Mouse (Mus musculus): Measurements from ENCODE around the gene Dnmt3a.

The Dnmt3a gene

DNA sequence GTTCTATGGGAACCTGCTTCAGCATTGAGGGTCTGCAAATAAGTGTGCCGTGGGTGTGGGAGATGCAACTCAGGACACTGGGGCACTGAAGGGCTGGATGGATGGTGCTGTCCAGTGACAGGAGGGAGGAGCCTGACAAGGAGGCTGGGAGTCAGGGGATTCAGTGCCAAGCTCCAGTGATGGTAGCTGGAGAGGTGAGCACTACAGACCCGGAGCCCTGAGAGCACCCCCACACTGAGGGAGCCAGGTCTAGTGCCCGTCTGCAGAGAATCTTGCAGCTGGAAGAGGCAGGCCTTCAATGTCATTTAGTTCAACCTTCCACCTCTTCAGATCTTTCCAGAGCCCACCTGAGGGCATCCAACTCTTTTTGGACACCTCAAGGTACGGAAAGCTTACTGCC, at the start of gene Dnmt3a:
Gene Dnmt3a, plus strand, starts transcription at position 156 of the 400 bp plus-strand sequence.
- DNase-seq: peak in 1 of 2 experiments; percentile 43

DNA sequence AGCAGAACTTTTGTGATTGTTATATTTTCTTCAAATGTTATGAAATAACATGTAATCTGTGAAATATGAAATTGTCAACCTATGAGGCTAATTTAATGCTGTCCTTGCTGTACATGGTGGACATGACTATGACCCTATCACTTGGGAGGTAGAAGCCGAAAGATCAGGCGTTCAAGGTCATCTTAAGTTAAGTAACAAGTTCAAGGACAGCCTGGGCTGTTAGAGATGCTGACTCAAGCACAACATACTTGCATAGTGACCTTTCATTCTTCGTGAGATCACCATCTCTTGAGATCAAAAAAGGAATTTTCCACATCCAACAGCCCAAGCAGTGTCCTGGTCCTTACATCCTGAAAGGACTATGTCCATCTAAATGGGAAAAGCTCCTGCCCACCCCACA, 49.6 kb upstream of the Dnmt3a start:
- no peak for DNase-seq

DNA sequence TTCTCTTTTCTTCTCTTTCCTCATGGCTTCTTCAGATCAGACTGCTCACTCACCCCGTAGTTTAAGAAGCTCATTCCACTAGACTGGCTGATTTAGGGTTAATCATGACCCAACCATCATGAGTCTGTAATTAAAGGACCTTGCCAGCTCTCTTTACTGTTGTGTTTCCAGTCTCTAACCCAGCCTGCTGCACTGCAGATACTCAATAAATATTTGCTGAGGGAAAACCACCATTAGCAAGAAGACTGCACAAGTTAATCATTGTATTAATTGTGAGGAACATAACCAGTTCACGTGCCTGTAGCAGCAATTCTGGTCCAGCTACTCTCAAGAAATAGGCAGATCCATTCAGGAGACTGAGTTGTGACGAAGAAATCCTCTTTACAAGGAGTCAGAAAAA, 47.7 kb upstream of the Dnmt3a start:
- no peak for DNase-seq

DNA sequence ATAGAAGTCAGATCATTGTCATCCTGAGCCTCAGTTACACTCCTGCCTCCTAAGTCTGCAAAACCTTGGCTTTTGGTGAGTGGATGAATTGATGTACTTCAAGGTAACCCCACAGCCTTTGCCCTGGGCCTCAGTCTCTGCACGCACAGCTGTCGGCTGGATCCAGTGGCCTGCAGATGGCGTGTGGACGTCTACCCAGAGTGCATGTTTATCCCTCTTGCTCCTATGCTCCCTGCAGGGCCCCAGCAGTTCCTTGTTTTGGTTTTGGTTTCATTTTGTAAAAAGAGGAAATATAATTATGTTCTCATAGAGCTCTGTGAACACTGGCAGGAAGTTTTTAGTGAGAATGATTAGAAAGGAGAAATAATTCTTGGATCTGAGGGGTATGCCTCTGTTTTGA, 46.4 kb upstream of the Dnmt3a start:
- peak in 1 of 2 experiments; percentile 19 for DNase-seq

DNA sequence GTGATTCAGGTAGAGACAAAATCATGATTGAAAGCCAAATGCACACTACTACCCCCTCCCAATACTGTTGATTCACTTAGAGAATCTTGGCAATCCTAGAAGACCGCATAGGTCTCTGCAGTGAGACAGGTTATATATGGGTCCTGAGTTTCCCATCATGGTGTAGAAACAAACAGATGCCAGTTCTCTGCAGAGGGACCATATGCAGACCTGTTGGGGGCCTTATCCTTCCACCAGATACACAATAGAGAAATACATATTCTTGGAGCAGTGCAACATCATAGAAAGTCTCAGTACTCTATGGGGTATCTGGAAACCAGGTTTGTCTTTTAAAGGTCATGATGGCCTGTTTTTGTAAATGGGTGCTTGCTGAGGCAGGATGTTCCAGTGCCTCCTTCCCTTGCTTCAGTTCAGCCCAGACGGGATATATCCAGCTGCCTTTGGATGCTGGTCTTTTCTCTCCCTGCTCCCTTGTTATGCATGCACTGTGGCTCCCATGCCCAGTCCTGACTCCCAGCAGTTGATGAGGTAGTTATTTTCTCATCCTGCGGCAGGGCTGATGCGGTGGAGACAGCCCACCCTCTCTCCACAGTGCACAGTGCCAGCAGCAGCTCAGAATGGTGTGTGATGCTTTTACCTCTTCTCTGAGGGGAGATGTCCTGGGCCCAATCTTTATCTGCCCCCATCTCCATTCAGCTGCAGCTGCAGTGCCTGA, 44.8 kb upstream of the Dnmt3a start:
- DNase-seq: peak in 1 of 2 experiments; percentile 51

DNA sequence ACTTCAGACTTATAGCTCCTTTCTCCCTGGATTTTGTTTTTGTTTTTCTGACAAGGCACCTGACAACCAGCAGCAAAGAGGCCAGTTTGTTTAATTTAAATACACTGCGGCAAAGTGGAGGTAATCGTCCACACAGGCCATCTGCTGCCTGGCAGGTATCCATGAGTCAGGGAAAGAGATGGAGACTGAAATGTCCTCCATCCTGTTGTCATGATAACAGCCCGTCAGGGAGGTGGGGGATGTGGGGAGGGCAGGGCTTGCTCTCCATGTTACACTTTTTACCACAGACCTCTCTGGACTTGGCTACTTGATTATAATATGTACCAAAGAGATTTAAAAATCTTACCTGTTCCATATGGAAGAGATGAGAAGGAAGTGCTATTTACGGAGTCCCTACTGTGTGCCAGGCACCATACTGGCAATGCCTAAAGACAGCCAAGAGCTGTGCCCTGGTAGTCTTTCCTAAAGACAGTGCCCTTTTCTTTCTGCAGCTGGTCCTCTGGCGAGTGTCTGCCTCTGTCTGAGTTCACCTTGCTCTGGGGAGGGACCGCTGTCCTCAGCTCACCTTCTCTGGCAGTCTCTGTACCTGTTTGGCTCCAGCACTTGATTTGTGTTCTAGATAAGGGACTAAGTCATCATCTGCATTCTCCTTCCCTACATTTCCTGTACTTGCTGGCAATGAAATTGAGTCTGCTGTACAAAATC, 44.1 kb upstream of the Dnmt3a start:
- peak; percentile 91 to 94 for DNase-seq

DNA sequence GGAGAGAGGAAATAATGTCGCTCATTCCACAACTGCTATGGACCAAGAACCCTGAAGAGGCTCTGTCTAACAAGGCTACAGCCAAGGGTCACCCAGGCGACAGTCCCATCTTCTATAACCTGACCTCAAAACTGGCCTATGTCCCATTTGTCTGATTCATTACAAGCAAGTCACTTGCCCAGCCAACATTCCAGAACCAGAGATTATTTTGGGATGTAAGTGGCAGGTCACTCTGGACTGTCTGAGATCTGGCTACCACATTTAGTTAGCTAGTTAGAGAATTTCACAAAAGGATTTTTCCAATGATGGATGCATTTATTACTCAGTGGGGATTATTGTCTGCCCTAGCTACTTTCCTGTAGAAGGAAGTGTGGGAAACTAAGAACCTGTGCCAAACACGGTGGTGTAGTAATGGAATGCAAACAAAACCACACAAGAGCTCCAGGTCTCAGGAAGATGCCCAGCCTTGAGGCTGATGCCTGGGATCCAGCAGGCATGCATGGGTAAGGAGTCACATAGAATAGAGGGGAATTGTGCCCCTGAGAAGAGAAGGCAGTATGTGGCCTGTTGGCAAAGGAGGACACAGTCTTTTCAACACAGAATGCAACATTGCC, 41.5 kb upstream of the Dnmt3a start:
- peak in 1 of 2 experiments; percentile 30 for DNase-seq

DNA sequence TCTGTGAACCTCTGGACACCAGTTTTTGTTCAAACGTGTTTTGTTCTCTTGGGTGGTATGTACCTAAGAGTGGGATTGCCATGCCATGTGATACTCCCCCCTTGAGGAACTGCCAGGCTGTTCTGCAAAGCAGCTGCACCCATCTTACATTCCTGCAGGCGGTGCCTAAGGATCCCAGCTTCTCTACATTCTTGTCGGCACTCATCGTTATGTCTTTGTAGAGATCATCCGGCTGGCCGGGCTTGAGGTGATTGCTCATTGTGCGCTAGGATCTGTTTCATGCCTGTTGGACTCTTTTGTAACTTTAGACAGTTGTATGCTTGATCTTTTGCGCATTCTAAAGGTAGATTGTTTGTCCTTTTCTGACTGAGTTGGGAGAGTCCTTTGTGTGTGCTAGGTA, 38.4 kb upstream of the Dnmt3a start:
- no peak for DNase-seq

DNA sequence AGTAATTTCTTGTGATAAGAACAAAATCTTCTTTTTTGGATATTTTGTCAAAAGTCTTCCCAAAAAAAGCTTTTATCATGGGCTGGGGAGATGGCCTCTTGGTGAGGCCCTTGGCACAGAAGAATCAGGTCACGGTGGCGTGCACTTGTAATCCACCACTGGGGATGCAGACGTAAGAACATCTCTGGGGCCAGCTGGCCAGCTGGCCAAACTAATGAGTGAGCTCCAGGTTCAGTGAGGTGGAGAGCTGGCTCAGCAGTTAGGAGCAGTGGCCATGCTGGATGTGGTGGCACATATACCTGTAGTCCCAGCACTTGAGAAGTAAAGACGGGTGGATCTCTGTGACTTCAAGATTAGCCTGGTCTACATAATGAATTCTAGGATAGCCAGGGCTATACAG, 37.4 kb upstream of the Dnmt3a start:
- DNase-seq: no peak

DNA sequence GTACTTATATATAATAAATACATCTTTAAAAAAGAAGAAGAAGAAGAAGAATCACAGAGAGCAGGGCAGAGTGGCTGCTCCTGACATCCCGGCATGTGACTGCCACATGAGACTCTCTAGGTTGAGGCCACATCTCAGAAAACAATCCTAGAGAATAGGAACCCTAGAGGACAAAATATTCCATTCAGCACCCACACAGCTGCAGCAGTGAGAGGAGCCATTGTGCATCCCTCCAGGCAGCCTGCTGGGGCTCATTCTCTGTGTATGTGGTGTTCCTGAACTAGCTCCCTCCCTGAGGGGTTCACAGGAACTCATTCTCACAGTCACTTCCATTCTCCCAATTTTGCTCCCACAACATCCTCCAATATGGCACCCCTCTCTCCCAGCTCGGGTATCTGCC, 35.3 kb upstream of the Dnmt3a start:
- DNase-seq: no peak

DNA sequence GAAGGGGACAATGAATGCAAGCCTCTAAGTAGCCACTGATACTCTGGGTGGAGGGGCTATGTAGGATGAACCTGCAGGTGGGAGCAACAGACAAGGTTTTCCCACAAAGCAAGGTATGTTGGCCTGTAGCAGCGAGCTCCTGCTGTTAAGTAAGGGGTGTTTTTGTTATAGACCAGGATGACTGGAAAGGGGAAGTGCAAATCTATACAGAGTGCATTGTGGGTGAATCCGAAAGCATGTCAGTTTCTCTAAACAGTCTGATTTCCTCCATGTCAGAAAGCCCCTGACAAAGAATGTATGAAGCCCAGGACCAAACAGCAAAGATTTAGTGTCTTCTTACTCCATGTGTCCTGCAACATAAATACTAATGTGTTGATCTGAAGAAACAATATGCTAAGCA, 34.7 kb upstream of the Dnmt3a start:
- DNase-seq: no peak

DNA sequence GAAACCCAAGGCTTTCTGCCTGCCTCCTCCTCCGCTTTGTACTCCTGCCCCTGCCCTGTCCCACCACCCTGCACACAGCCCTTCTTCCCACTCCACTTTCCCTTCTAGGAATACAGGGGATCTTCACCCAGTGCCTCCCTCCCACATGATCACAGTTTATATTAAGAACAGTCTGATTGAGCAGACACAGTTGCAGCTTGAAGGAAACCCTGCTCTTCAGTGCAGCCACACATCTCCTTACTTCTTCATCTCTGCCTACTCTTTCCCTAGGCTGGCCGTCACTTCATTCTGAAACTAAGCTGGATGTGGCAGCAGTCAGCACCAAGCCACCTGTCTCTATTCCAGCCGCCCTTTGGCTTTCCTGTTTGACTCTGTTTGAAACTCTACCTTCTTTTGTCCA, 32.2 kb upstream of the Dnmt3a start:
- DNase-seq: no peak

DNA sequence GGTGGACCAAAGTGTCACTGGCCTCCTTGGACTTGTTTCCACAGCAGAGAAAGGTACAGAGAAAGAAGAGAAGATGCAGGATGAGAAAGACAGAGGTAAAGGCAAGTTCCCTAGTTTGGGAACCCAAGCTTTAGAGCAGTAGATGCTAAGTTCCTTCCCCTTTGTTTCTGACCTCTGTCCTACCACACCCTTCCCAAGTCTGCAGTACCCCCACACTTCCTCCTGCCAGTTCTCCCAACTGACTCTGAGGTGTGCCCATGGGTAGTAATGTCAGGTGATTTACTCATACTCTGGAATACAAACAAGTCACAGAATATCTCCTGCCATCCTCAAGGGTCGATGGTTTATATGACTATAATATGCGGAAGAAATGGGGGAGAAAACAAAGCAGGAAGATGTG, 29.8 kb upstream of the Dnmt3a start:
- DNase-seq: no peak

DNA sequence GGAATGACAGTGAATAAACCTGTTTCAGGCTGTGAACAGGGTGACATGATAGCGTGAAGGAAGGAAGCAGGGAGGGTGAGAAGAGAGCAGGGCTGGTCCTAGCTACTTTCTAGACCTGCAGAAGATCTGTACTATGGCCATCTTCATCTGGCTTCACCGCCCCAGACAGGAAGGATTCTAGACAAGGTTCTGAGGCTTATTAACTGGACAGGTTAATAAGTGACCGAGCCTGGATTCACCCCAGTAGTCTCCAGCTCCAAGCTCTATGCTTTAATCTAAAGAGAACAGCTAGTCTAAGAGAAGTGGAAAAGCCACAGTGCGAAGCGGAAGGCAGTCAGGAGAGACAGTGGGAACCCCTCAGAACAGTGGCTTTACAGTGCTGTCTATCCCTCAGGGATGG, 28.1 kb upstream of the Dnmt3a start:
- no peak for DNase-seq

DNA sequence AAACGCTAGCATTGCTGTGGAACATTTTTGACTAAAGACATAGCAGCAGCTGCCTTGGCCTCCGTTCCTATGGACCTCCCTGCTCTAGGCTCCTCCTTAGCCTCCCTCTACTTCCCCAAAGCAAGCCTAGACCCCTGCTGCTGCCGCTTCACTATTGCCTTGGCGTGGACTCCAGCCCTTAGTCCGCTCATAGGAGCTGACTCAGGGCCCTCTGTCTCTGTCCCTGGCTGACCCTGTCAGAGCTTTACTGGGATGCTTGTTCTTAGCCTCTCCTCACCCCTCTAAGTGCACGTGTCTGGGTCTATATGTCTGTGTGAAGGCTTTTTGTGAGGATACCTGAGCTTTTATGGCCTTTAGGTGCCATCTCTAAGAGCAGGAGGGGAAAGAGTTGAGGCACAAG, 27.5 kb upstream of the Dnmt3a start:
- DNase-seq: no peak

DNA sequence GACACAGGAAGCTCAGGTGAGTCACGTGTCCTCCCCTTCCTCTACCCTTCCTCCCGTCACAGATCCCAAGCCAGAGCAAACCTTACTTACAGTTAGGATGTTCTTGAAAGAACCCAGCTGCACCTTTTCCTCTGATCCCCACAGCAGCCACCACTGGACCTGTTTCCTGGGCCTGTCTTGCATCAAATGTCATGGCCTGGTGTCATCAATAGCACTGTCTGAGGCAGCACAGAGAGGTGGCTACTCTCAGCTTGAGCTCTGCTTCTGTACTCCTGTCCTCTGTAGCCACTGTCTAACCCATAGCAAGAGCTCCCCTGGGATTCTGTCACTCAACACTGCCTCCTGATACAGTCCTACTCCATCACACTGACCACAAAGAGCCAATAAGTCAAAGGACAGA, 26.2 kb upstream of the Dnmt3a start:
- DNase-seq: no peak

DNA sequence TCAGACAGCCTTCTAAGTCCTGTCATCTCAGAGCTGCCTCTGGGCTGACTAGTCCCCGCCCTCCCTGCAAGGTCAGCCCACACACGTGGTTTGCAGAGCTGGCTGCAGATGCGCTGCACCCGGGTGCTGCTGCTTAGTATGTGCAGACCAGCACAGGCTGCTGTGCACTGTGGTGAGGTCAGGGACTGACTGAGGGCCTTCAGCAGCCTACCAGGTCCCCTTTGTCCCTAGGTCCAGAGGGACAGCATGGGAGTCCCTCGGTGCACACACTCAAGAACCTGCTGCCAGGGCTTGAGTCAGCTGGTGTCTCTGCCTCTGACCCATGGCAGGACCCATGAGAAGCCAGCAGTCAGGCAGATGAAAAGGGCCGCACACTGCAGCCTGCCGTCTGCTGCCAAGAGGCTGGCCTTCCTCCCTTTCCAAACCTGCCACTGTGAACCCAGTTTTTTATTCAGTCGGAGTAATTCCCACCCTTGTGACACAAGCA, 25.4 kb upstream of the Dnmt3a start:
- peak in 1 of 2 experiments; percentile 37 for DNase-seq

DNA sequence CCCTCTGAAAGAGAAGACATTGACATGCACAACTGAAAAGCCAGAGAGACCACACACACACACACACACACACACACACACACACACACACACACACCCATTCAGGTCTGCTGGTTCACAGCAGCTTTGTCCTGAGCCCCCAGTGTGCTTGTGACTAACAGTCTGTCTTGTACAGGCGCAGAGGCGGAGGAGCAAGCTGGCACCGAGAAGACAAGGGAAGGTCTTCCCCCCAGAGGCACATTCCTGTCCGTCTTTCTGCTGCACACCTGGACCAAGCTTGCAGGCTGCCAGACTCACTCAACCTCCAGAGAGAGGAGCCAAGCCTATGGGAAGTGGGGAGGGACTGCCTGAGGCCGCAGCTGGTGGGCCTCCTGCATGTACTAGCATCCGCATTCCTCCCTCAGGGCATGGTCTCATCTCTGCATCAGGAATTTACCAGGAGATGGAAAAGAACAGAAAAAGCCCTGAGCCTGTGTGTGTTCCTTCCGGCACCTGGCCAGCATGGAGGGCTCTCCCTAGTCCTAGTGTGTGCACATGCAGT, 24.8 kb upstream of the Dnmt3a start:
- DNase-seq: peak in 1 of 2 experiments; percentile 27

DNA sequence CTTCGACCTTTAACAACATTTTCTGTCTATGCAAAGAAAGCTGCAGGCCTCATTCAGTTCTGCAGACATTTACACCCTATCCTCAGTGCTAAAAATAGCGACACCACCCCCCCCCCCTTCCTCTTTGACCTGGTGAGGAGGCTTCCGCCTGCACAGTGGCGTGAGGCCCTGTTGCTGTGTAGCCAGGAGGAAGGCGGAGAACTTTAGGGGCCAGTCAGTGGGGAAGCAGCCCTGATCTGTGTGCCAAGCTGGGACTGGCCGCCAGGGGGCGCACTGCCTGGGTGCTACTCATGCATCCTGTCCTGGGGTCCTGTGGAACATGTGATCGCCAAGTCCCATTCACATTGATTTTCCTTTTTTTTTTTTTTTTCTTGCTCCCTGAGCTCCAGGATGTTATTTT, 24.3 kb upstream of the Dnmt3a start:
- peak; percentile 79 to 83 for DNase-seq

DNA sequence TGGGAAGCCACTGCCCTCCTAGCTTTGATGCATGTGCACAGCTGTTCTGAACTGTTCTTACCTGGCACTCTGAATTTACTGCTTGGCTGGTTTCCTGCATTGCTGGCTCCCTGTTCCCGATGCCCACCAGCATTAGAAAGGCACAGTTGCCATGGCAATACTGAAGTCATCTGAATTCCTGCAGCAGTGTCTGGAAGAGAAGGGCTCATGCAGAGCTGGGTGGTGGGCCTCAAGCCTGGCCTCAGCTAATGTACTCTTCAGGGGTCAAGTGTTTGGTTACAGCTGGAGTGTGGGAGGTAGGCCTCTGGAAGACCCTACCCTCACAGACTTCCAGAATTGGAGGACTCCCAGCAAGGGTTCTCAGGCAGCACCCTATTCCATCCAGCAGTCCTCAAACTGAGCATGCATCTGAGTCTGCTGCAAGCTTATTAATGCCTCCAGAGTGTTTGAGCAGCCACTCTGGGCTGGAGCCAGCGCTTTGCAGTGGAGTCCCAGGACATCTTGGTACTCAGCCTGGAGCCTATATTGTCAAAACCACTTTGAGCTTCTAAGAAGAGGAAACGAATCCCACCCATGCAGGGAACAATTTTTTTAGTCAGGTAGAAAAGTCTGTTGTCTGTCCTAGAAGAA, 22.5 kb upstream of the Dnmt3a start:
- DNase-seq: no peak

DNA sequence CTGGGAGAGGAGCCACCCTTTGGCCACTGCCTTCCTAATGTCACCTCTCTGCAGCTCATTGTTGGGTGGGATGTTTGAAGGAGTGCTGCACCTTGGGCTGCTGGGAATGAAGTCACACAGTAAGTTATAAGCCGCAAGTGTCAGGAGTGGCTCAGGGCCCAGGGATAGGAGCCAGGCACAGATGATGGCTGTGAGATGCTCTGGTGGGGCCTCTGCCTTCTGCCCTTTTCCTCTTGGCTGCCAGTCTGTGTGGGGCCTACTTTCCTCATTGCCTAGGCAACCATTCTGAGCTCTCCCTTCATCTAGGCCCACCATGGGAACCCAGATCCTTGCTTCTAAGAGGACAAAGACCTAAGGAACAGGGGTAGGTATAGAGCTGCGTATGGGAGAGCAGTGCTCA, 21.5 kb upstream of the Dnmt3a start:
- no peak for DNase-seq

DNA sequence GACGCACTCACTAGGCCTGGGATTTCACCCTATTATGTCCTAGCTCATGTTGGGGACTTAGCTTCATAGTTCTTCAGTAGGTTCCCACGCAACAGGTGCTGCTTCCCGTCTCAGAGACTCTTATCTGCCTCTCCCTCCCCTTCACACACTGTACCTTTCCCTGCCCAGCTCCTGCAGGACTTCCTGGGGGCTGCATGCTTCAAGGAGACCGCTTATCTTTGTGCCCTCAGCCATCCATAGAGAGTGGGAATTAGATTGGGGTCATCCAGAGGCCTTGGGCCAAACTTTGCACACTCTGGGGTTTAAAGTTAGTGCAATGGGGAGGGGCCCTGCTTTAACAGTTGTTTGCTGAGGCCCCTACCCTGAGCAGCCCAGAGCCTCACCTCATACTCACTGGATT, 21.1 kb upstream of the Dnmt3a start:
- DNase-seq: no peak

DNA sequence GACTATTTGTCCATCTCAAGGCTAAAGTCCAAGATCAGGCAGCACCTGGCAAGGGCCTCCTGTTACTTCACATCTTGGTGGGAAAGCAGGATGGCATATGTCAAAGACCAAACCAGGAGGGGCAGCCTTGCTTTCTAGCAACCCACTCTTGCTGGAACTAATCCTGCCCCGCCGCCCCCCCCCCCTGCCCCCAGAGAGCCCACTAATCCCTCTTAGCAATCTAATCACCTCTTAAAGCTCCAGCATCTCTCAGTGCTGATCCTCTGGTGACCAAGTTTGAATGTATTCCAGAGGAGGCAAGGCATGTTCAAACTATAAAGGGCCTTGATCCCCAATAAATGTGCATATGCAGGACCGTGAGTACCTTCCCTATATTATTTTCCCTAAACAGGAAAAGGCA, 18.8 kb upstream of the Dnmt3a start:
- DNase-seq: no peak
